Mouse (Mus musculus): ENCODE measurements at regions not wholly inside any gene's neighbourhood (a gene's known extent, or its start where the extent isn't known, plus 50 kb on each side); places are given as distances from the start of the nearest gene placed in this dataset.

DNA sequence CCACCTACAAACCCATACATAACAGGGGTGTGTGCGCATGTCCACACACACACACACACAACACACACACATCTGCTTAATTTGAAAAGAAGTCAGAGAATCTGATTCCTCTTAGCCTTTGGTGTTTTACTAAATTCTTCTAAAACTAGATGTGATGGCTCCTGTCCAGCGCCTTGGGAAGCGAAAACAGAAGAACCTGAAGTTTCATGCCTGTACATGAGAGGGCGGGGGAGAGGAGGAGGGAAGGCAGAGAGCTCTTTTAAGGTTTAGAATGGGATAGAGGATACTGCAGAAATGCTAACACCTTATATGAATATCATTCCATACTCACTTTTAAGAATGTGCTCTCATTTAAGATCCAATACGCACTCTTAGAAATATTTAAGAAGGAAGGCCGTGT, 64.5 kb upstream of the Fer start:
- in situ Hi-C loops (cut with MboI, MseI): no loop called here

DNA sequence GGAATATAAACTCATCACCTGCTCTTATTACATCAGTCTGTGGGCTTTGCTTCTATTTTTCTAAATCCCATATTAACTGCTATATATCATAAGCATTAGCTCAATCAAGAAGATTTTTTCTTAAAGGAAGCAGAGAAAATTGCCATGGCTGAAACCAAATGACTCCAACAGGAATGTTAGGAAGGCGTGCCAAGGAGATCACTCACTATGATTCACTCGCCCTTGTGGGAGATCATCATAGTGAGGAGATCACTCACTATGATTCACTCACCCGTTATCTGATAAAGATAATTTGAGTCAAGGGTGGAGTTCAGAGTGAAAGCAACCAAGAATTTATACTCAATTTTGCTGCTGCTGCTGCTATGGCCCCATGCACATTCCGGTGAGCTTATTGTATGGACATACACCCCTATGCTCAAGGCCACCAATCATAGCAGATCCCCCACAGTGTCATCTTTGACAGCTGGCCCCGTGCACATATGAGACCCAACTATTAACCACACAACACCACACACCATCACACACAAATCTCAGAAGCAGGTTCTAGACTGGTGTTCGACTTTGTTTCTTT, 63.8 kb upstream of the Fer start:
- in situ Hi-C loops (cut with MboI, MseI): no loop called here

DNA sequence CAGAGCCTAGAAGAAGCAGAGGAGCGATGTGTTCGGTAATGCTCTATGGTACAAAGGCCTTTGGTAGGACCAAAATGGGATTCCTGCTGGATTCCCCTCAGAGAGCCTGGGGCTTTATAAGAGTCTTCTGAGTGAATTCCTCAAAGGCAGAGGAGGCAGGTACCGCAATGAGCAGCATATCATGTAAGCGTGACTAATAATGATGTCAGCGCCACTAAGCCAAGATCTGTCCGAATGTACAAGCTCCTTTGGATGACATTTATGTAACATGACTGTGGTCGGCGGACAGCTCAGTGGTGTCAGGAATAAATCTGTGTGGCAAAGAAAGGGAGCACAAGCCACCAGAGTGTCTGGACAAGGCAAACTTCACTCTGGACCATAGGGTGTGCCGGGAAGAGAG, 61.5 kb upstream of the Fer start:
- in situ Hi-C loops (cut with MboI, MseI): no loop called here

DNA sequence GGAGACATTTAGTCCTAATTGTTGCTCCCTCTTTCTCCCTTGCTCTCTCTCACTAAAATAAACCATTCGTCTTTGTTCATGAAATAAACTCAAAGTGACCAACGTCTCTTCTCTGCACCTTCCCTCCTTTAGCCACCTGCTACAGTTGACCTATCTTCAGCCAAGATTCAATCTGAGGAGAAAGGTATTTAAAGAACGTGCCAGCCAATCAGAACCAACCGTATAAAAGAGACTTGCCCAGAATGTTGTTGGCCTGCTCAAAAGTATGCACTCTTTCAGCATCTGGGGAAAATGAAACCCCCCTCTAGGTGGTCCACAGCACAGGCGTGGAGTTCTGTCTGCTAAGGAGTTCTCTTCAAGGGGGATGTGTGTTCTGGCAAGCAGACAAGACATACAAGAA, 60.0 kb upstream of the Fer start:
- in situ Hi-C loops (cut with MboI, MseI): no loop called here

DNA sequence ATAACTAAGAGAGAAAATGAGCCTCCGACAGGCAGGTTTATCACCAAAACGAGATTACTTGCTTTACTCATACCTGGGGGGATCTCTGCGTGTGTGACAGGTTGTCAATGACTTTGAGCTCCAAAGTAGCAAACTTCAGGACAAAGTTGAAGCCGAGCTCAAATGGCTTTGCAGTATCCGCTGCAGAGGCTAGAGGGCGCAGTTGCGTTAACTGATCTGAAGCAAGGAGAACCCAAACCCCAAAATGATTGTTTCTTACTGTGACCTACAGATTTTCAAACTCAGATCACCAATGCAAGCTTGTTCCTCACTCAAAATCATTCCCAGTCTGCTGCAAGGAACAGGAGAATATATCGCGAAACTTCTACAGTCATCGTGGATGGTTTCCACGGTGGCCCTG, 59.3 kb upstream of the Fer start:
- in situ Hi-C loops (cut with MboI, MseI): no loop called here

DNA sequence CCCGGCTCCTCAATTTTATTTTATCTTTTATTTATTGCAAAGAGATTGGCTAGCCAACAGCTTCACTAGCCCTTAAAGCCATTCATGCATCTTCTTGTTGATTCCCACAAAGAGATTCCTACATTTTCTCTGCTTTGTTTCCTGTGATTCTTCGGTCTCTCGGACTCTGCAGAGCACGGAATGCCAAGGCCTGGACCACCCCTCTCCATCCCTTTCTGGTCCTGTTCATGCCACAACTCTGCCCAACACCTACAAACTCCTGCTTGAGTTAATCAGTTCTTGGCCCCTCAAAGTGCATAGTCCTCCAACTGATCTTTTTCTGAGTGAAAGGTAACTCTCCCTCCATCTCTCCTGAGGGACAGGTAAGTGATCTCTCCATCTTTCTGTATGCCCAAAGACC, 58.4 kb upstream of the Fer start:
- in situ Hi-C loops (cut with MboI, MseI): no loop called here

DNA sequence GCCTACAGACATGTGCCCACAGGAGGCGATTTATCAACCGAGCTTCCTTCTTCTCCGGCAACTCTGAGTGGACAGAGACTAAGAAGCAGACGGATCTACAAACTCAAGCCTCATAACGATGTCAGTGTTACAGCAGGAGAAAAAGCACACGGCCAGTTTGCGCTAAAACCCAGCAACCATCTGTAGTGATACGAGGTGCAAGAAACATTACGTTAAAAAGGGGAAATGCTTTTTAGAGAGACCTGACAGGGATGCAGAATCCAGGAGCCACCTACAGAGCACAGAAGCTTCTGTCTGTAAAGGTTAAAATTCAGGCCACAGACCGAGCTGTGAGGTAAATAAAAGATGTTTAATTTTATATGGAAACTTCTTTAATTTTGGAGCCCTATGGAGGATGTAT, 56.5 kb upstream of the Fer start:
- in situ Hi-C loops (cut with MboI, MseI): no loop called here

DNA sequence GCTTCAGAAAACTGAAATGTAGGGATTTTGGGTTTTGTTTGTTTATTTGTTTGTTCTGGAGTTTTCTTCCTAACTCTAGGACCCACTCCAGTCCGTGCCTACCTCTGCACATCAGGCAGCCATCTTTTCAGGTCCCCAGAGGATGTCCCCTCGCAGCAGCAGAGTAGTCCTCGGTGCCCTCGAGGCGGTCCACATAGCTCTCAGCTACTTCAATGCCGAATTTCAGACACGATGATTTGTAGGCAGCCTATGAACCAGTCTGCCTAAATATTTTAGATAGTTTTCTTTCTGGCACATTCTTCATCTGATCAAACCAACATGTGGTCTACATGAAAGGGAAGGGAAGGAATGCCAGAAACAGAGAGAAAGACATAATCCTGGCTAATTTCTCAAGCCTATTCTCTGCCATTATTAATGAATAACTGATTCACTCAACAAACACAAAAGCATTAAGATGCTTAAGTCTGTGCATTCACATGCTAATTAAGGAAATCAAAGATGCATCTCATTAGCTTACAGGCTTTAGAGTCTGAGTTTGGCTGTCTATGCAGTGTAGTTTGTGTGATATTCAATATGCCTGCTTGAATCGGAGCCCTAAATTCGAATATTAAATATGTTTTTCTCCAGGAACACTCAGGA, 55.2 kb upstream of the Fer start:
- in situ Hi-C loops (cut with MboI, MseI): no loop called here

DNA sequence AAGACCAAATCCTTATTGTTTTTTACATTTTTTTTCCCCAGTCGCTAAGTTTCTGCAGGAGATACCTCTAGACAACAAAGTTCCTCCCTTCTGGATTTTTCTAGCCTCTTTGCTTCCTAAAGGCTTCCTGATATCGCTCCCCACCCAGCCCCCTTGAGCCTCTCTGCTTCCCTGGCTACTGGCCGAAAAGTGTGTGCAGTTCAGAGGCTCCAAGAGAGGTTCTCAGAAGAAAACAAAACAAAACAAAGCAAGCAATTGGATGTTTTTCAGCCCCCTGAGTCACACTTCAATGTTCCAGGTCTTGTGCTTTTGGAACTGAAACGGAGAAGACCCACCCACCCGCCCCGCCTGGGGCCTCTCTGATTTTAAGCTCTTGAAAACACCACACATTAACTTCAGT, 54.1 kb upstream of the Fer start:
- in situ Hi-C loops (cut with MboI, MseI): no loop called here

DNA sequence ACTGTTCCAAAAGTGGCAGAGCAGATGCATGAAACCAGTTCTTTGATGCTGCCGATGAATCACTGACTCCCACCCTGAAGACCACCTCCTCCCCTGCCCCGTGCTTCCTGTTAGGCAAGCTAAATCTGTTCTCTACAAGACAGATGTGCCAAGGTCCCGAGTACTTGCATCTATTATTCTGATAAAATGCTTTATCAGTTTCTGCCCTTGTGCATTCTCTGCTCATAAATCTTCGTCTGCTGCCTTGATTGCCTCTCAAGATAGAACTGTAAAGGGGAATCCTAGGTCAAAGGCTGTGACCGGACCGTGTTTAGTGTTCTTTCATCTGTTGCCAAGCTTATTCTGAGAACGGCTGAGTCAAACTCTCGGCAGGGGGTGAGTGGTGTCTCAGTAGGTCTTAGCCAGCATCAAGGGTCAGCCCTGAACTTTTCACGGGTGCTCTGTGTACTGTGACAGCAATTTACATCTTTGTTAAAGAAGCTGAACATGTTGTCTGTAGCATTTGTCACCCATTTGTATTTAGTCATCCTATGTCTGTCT, 51.5 kb upstream of the Fer start:
- in situ Hi-C loops (cut with MboI, MseI): no loop called here

DNA sequence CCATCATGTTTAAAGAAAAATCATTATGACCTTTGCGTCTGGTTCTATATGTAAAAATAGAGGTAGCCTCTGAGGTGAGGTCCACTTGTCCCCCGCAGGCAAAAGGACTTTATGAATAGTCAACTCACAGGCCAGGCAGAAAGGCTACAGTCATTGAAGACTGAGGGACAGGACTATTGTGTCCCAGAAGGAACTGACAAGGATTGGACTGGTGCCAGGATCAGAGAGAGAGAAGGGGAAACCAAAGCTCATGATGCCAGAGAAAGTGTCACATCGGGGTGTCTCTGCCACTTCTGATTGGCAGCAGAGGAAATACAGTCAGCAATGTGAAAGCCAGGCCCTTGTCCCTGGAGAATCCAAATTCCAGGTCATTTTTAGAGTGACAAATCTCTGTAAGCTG, 50.3 kb upstream of the Fer start:
- in situ Hi-C loops (cut with MboI, MseI): no loop called here
